Mouse (Mus musculus) megakaryocyte-erythroid progenitor cell, adult 5-6 weeks (primary cell): ENCODE data around the gene Retreg3. TPM values are rescaled to one million over a fixed set of nuclear protein-coding genes. Genes with fewer than 3 reads are reported as not detected.
"Not testable (repeated sequence)": the region's sequence is repeated elsewhere in the genome, so short reads cannot be mapped to it uniquely, and the experiment has no call there.

Source experiments
- ATAC-seq: replicated peaks from 2 replicates; pipeline ENCODE4 v1.8.0; 2016; ENCODE audit warnings: mild to moderate bottlenecking, inconsistent platforms; ENCODE audit not compliant: severe bottlenecking, poor library complexity, low FRiP score, low TSS enrichment
- total RNA-seq, 2 experiments: library from RNA; stranded (forward) in 1 of 2; stranded (reverse) in 1 of 2; fragments of 200-1000, 215-1000 nt in 1 of 2; fragments of >200 nt in 1 of 2; fragmentation: Nextera tagmentation in 1 of 2; gene quantifications; 2 replicates each; pipeline ENCODE4 v1.2.3; 2014 to 2017

Retreg3 gene
- total RNA-seq, 2 experiments from 2014 or later = 17.0 to 36.7 TPM

GRCm38 (mm10) chr11:101124494-101124893 is 4.8 kb upstream of the Retreg3 start:
- not testable (repeated sequence) for ATAC-seq

GRCm38 (mm10) chr11:101120545-101121188 is 974 bp upstream of the Retreg3 start:
- ATAC-seq = no peak

GRCm38 (mm10) chr11:101119131-101119760 is 447 bp downstream of the Retreg3 start:
- ATAC-seq = peak; percentile 61

GRCm38 (mm10) chr11:101118105-101118504 is 1.6 kb downstream of the Retreg3 start:
- no peak for ATAC-seq

- ATAC-seq = no peak
Observed at GRCm38 (mm10) chr11:101115564-101115963, 4.1 kb downstream of the Retreg3 start.

- ATAC-seq = no peak
Observed at GRCm38 (mm10) chr11:101112186-101112585, 7.5 kb downstream of the Retreg3 start.

- no peak for ATAC-seq
Observed at GRCm38 (mm10) chr11:101111178-101111577, 8.5 kb downstream of the Retreg3 start.

- no peak for ATAC-seq
Observed at GRCm38 (mm10) chr11:101110708-101111107, 9.0 kb downstream of the Retreg3 start.

- ATAC-seq = no peak
Observed at GRCm38 (mm10) chr11:101109351-101109750, 10.3 kb downstream of the Retreg3 start.

GRCm38 (mm10) chr11:101103011-101103410 is 16.7 kb downstream of the Retreg3 start:
- ATAC-seq = no peak

- no peak for ATAC-seq
Observed at GRCm38 (mm10) chr11:101098231-101098630, 21.5 kb downstream of the Retreg3 start.

GRCm38 (mm10) chr11:101095314-101096024 is 24.2 kb downstream of the Retreg3 start, which contains the start of gene Psmc3ip:
Gene Psmc3ip (minus strand): TSS chr11:101095436.
- peak; percentile 97 for ATAC-seq

GRCm38 (mm10) chr11:101094930-101095313 is 24.8 kb downstream of the Retreg3 start:
- peak; percentile 16; the same call in 1 of the 2 replicates for ATAC-seq

- no peak for ATAC-seq
Observed at GRCm38 (mm10) chr11:101089931-101090330, 29.8 kb downstream of the Retreg3 start.

- ATAC-seq = peak; percentile 11; the same call in 1 of the 2 replicates
Observed at GRCm38 (mm10) chr11:101087682-101088055, 32.0 kb downstream of the Retreg3 start.

GRCm38 (mm10) chr11:101086756-101087681 is 32.7 kb downstream of the Retreg3 start, which contains the start of gene Mlx:
Gene Mlx (plus strand): TSS chr11:101087277.
- ATAC-seq = peak; percentile 72

GRCm38 (mm10) chr11:101086323-101086674 is 33.4 kb downstream of the Retreg3 start:
- ATAC-seq = no peak

- no peak for ATAC-seq
Observed at GRCm38 (mm10) chr11:101085617-101086322, 33.9 kb downstream of the Retreg3 start.

- no peak for ATAC-seq
Observed at GRCm38 (mm10) chr11:101084811-101085210, 34.9 kb downstream of the Retreg3 start.
